Mouse (Mus musculus): ENCODE measurements at regions not wholly inside any gene's neighbourhood (a gene's known extent, or its start where the extent isn't known, plus 50 kb on each side); places are given as distances from the start of the nearest gene placed in this dataset.

- DNase-seq (ENCODE audit: low read depth, low spot score) = no peak
Observed at GRCm38 (mm10) chr16:42808864-42809263, 66.8 kb upstream of the Zbtb20 start.

GRCm38 (mm10) chr16:42807536-42807935 is 68.1 kb upstream of the Zbtb20 start:
- no peak for DNase-seq (ENCODE audit: low read depth, low spot score)

- no peak for DNase-seq (ENCODE audit: low read depth, low spot score)
Observed at GRCm38 (mm10) chr16:42803609-42804008, 72.1 kb upstream of the Zbtb20 start.

GRCm38 (mm10) chr16:42792571-42792970 is 83.1 kb upstream of the Zbtb20 start:
- DNase-seq (ENCODE audit: low read depth, low spot score) = no peak

GRCm38 (mm10) chr16:42784712-42785111 is 91.0 kb upstream of the Zbtb20 start:
- no peak for DNase-seq (ENCODE audit: low read depth, low spot score)

- no peak for DNase-seq (ENCODE audit: low read depth, low spot score)
Observed at GRCm38 (mm10) chr16:42784031-42784430, 91.7 kb upstream of the Zbtb20 start.

GRCm38 (mm10) chr16:42782091-42782679 is 93.5 kb upstream of the Zbtb20 start:
- DNase-seq (ENCODE audit: low read depth, low spot score) = peak; percentile 28

- no peak for DNase-seq (ENCODE audit: low read depth, low spot score)
Observed at GRCm38 (mm10) chr16:42781096-42782071, 94.3 kb upstream of the Zbtb20 start.

GRCm38 (mm10) chr16:42779957-42780356 is 95.7 kb upstream of the Zbtb20 start:
- no peak for DNase-seq (ENCODE audit: low read depth, low spot score)

- DNase-seq (ENCODE audit: low read depth, low spot score) = no peak
Observed at GRCm38 (mm10) chr16:42772640-42773039, 103.0 kb upstream of the Zbtb20 start.

GRCm38 (mm10) chr16:42770199-42770598 is 105.5 kb upstream of the Zbtb20 start:
- DNase-seq (ENCODE audit: low read depth, low spot score) = no peak

GRCm38 (mm10) chr16:42748681-42749080 is 127.0 kb upstream of the Zbtb20 start:
- DNase-seq (ENCODE audit: low read depth, low spot score) = no peak

- DNase-seq (ENCODE audit: low read depth, low spot score) = no peak
Observed at GRCm38 (mm10) chr16:42745943-42746675, 129.6 kb upstream of the Zbtb20 start.

- no peak for DNase-seq (ENCODE audit: low read depth, low spot score)
Observed at GRCm38 (mm10) chr16:42743538-42743937, 132.1 kb upstream of the Zbtb20 start.

GRCm38 (mm10) chr16:42743120-42743519 is 132.6 kb upstream of the Zbtb20 start:
- no peak for DNase-seq (ENCODE audit: low read depth, low spot score)

- DNase-seq (ENCODE audit: low read depth, low spot score) = no peak
Observed at GRCm38 (mm10) chr16:42727826-42728225, 147.9 kb upstream of the Zbtb20 start.

- no peak for DNase-seq (ENCODE audit: low read depth, low spot score)
Observed at GRCm38 (mm10) chr16:42719915-42720314, 155.8 kb upstream of the Zbtb20 start.

GRCm38 (mm10) chr16:42718452-42718851 is 157.2 kb upstream of the Zbtb20 start:
- no peak for DNase-seq (ENCODE audit: low read depth, low spot score)

GRCm38 (mm10) chr16:42717828-42718412 is 157.8 kb upstream of the Zbtb20 start:
- no peak for DNase-seq (ENCODE audit: low read depth, low spot score)

- DNase-seq (ENCODE audit: low read depth, low spot score) = no peak
Observed at GRCm38 (mm10) chr16:42717075-42717827, 158.4 kb upstream of the Zbtb20 start.

- no peak for DNase-seq (ENCODE audit: low read depth, low spot score)
Observed at GRCm38 (mm10) chr16:42702676-42703075, 173.0 kb upstream of the Zbtb20 start.

Data from retina, adult 2 months (tissue).